Mouse (Mus musculus) embryonic facial prominence, embryonic 12.5 days (tissue): ENCODE measurements around the gene Poc1a. TPM values are rescaled to one million over a fixed set of nuclear protein-coding genes. Genes with fewer than 3 reads are reported as not detected.

Source experiments
- ATAC-seq: fragments of 200-750 bp; cut with Nextera tagmentation; 2 replicates; pipeline ENCODE4 v1.8.0; 2017; ENCODE audit not compliant: insufficient number of reproducible peaks, insufficient read depth, low FRiP score, low TSS enrichment
- H3K27ac ChIP-seq: fragments of 300-500 bp; sonication (generic); 2 replicates; pipeline ENCODE4 v1.5.1; 2016; ENCODE audit warnings: mild to moderate bottlenecking
- H3K27me3 ChIP-seq: fragments of 300-500 bp; sonication (generic); 2 replicates; pipeline ENCODE4 v1.6.1; 2016; ENCODE audit warnings: mild to moderate bottlenecking, moderate library complexity
- H3K36me3 ChIP-seq: fragments of 300-500 bp; sonication (generic); 2 replicates; pipeline ENCODE4 v1.6.1; 2016; ENCODE audit warnings: mild to moderate bottlenecking
- H3K4me1 ChIP-seq: fragments of 300-500 bp; sonication (generic); 2 replicates; pipeline ENCODE4 v1.6.1; 2016
- H3K4me2 ChIP-seq: fragments of 300-500 bp; sonication (generic); replicated peaks from 2 replicates; pipeline ENCODE4 v1.6.1; 2016; ENCODE audit warnings: mild to moderate bottlenecking, moderate library complexity
- H3K4me3 ChIP-seq: fragments of 300-500 bp; sonication (generic); 2 replicates; pipeline ENCODE4 v1.5.1; 2016; ENCODE audit warnings: mild to moderate bottlenecking
- H3K9ac ChIP-seq: fragments of 300-500 bp; sonication (generic); 2 replicates; pipeline ENCODE4 v1.6.1; 2016; ENCODE audit warnings: mild to moderate bottlenecking, moderate library complexity
- H3K9me3 ChIP-seq: fragments of 300-500 bp; sonication (generic); 2 replicates; pipeline ENCODE4 v1.6.1; 2016; ENCODE audit warnings: mild to moderate bottlenecking, moderate library complexity
- WGBS: fragments of 180-500 bp; shearing (Covaris S2); methylation state at CpG from one replicate; pipeline ENCODE4 v1.1.7; 2016; 5-methylcytosine and 5-hydroxymethylcytosine counted together
- polyA plus RNA-seq: library from polyadenylated mRNA; unstranded; fragments of >200 nt; fragmentation: Nextera tagmentation; extraction: Ambion mirVana; gene quantifications from 2 replicates; pipeline ENCODE4 v1.2.1, GENCODE M21; 2016

Gene Poc1a
- polyA plus RNA-seq, 1 experiment from 2014 or later, result 27.9 TPM

DNA sequence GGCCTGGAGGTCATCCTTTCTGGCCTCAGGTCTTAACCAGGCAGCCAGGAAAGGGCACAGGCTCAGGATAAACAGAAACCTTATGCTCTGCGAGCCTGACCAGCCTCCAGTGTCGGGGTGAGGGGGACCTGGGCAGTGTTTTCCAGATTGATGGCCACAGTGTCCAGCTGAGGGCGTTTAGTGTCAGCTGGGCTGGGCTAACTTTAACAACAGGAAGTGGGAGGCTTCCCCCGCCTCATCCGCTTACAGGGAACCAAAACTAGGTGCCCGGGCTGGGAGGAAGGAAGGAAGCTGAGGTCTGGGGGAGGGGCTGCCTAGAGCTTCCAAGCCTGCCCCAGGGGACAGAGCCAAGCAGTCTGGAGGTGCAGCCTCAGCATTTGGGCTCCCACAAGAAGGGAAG lies 90.9 kb downstream of the Poc1a start:
- H3K36me3 ChIP-seq, result peaks cover 52% of the 10 kb centered on the region
- peak overlapping the region; percentile 88 for H3K4me2 ChIP-seq
- peak overlapping the region; percentile 70 for H3K27ac ChIP-seq
- H3K4me1 ChIP-seq, result peaks cover 40% of the 10 kb centered on the region
- no peaks in the 10 kb centered on the region for H3K27me3 ChIP-seq
- ATAC-seq, result no peak
- peak overlapping the region; percentile 95 for H3K4me3 ChIP-seq
- 10% methylated on average over 6 of the region's 6 CpGs for WGBS
- peak overlapping the region; percentile 98 for H3K9ac ChIP-seq
- H3K9me3 ChIP-seq, result no peaks in the 10 kb centered on the region

DNA sequence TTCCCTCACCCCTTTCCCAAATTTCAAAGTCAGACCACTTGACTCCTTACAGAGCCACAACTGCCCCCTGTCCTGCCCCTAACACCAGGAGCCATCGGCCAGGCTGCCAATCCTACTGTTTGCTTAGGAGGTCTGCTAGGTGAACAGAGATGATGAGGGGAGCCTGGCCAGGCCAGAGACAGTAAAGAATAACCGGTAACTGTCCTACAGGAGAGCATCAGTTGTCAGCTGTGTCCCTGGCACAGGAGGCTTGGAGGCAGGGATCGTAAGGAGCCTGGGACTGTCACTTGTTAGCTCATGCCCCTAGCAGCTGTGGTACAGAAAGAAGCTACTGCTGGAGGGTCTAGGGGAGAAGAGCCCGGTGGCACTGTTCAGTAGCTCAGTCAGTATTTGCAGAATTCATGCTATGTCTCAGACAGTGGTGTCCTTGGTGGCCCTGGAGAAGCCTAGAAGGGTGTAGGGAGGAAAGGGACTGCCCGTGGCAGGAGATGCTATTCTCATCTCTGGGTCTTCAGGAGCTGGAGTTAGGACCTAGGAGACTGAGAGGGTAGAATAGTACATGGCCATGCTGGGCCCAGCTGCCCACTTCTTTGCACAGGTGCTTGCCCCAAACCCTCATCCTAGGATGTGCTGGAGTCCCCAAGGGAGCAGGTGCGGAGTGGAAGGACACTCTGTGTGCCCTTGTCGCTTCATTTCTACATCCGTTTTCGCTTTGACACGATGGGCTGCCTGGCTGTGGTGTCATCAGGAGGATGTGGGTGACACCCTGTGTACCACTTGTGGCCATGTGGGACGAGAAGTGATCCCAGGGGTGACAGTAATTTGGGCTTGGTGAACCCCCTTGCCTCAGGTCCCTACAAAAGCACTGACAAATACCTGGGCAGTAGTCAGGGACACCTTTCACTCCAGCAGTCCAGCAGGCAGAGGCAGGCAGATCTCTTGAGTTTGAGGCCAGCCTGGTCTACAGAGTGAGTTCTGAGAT lies 91.9 kb downstream of the Poc1a start:
- peaks cover 62% of the 10 kb centered on the region for H3K36me3 ChIP-seq
- peak overlapping the region; percentile 95 for H3K4me3 ChIP-seq
- H3K27me3 ChIP-seq, result no peaks in the 10 kb centered on the region
- H3K27ac ChIP-seq, result peak overlapping the region; percentile 70; the same call in 1 of the 2 replicates
- peak overlapping the region; percentile 88 for H3K4me2 ChIP-seq
- H3K9me3 ChIP-seq, result no peaks in the 10 kb centered on the region
- WGBS, result 85% methylated on average over 11 of the region's 11 CpGs
- ATAC-seq, result no peak
- H3K4me1 ChIP-seq, result peaks cover 38% of the 10 kb centered on the region
- H3K9ac ChIP-seq, result no peak overlapping the region; the same call in 1 of the 2 replicates

DNA sequence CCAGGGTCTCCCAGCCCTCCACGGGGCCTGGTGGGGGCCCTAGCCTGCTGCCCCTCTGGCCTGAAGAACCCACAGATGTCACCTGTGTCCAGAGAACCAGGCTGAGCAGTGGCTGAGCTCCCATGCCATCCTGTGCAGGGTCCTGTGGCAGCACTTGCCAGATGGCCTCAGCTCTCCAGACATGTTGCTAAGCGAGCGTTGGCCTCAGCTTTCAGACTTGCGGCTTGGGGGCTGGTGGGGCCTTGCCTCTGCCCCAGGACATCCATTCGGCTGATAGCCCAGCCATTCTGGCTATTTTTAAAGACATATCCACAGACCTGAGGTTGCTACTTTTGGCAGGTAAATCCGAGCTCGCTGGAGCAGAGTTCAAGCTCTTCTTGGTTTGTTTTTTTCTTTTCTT lies 93.1 kb downstream of the Poc1a start:
- H3K4me3 ChIP-seq, result no peak overlapping the region
- no peak for ATAC-seq
- no peak overlapping the region for H3K9ac ChIP-seq
- no peaks in the 10 kb centered on the region for H3K9me3 ChIP-seq
- peaks cover 38% of the 10 kb centered on the region for H3K4me1 ChIP-seq
- no peak overlapping the region for H3K27ac ChIP-seq
- no peaks in the 10 kb centered on the region for H3K27me3 ChIP-seq
- no peak overlapping the region for H3K4me2 ChIP-seq
- peaks cover 74% of the 10 kb centered on the region for H3K36me3 ChIP-seq
- WGBS, result 88% methylated on average over 7 of the region's 7 CpGs

DNA sequence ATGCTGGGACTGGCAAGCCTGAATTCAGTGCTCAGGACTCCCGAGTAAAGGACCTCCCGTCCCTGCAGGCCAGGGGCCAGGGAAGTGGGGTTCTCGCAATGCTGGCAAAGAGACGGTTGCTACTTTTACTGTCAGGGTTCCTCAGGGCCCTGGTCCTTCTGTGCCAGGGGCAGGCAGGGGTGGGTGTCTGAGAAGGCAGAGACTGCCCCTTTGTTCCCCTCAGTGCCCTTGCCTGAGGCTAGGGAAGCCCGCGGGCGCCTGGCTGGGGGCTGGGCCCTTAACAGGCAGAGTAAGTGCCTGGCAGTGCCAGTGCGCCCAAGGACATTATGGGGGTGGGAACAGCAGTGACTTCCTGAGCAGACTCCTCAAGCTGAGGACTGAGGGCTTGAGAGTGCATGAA lies 96.4 kb downstream of the Poc1a start:
- 85% methylated on average over 8 of the region's 8 CpGs for WGBS
- peaks cover 15% of the 10 kb centered on the region for H3K4me1 ChIP-seq
- no peak overlapping the region for H3K4me3 ChIP-seq
- no peak overlapping the region for H3K9ac ChIP-seq
- no peaks in the 10 kb centered on the region for H3K9me3 ChIP-seq
- H3K4me2 ChIP-seq, result no peak overlapping the region
- H3K27ac ChIP-seq, result peak overlapping the region; percentile 47; the same call in 1 of the 2 replicates
- ATAC-seq, result no peak
- H3K27me3 ChIP-seq, result no peaks in the 10 kb centered on the region
- H3K36me3 ChIP-seq, result peaks cover 57% of the 10 kb centered on the region

DNA sequence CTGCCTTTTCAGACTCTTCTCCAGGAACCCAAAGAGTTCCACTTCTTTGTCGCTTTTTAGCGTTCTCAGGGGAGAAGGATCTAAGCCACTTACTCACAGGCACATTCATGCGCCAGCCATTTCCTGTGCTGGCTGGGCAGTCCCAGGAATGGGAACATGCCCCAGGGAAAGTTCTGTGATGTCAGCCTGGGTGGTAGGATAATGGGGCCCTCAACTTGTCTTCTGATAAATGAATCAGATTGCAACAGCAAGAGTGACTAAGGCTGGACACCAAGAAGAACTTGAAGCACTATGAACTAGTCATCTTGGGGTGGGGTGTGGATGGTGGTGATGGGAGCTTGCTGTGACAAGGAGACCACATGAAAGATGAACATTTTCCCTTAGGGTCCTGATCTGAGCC lies 97.2 kb downstream of the Poc1a start:
- no peak overlapping the region for H3K4me3 ChIP-seq
- H3K36me3 ChIP-seq, result peaks cover 49% of the 10 kb centered on the region
- no peaks in the 10 kb centered on the region for H3K9me3 ChIP-seq
- H3K27ac ChIP-seq, result no peak overlapping the region
- H3K4me2 ChIP-seq, result no peak overlapping the region
- WGBS, result 65% methylated on average over 3 of the region's 3 CpGs
- peaks cover 9% of the 10 kb centered on the region for H3K4me1 ChIP-seq
- no peak overlapping the region for H3K9ac ChIP-seq
- ATAC-seq, result no peak
- H3K27me3 ChIP-seq, result no peaks in the 10 kb centered on the region

DNA sequence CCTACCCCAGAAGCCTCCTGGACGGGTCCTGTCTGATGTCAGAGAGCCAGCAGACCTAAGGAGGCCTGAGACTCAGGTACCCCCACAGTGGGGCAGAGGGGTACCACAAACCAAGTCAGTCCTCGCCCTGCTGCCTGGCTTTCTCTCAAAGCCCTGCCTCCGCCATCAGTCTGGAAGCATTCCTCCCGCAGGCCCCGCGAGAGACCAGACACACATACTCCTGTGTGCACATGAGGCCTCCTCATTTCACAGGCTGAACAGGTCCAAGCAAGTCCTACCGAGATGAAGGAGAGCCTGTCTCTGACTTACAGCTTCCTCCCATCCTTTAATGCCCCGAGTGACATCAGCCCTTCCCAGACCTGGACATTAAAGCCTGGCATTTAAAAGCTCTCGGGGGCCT lies 97.9 kb downstream of the Poc1a start:
- WGBS, result 67% methylated on average over 9 of the region's 9 CpGs
- Histone ChIP-seq H3K9ac (no peak overlapping the region), H3K27ac (peak overlapping the region; percentile 26; the same call in 1 of the 2 replicates), H3K36me3 (peaks cover 42% of the 10 kb centered on the region), H3K9me3 (no peaks in the 10 kb centered on the region), H3K4me3 (no peak overlapping the region), H3K4me1 (peaks cover 16% of the 10 kb centered on the region), H3K4me2 (no peak overlapping the region), H3K27me3 (no peaks in the 10 kb centered on the region)
- no peak for ATAC-seq

DNA sequence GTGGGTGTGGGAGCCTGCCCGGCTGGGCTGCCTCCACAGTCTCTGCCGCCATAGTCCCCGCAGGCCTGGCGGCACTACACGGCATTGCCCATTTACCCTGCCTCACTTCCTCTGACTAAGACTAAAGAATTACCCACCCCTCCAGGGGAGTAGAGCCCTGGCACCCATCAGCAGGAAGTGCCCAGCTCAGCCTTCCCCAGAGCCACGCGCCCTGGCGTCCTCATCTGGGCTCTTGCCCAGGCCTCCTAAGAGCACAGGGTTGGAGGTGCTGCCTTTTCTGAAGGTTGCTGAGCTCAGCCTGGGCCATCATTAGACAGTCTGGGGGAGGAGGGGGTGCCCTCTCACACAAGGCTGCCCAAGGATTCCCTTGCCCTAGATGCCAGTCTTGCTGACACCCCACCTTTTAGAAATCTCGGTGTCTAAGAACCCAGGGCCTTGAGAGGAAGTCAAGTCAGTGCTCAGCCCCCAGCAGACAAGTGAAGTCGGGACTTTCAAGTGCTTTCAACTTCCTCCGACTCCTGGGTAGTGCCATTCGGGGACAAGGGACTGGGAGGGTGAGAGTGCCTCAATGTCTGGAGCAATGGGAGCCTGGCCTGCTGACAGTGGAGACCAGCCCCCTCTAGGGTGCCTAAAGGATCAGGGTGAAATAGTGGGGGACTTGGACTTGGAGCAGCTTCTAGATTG lies 105.5 kb downstream of the Poc1a start:
- Histone ChIP-seq H3K36me3 (no peaks in the 10 kb centered on the region), H3K4me2 (no peak overlapping the region), H3K9ac (no peak overlapping the region), H3K4me1 (peaks cover 16% of the 10 kb centered on the region), H3K9me3 (no peaks in the 10 kb centered on the region), H3K27ac (no peak overlapping the region), H3K27me3 (no peaks in the 10 kb centered on the region), H3K4me3 (no peak overlapping the region)
- ATAC-seq, result no peak
- 89% methylated on average over 12 of the region's 12 CpGs for WGBS

DNA sequence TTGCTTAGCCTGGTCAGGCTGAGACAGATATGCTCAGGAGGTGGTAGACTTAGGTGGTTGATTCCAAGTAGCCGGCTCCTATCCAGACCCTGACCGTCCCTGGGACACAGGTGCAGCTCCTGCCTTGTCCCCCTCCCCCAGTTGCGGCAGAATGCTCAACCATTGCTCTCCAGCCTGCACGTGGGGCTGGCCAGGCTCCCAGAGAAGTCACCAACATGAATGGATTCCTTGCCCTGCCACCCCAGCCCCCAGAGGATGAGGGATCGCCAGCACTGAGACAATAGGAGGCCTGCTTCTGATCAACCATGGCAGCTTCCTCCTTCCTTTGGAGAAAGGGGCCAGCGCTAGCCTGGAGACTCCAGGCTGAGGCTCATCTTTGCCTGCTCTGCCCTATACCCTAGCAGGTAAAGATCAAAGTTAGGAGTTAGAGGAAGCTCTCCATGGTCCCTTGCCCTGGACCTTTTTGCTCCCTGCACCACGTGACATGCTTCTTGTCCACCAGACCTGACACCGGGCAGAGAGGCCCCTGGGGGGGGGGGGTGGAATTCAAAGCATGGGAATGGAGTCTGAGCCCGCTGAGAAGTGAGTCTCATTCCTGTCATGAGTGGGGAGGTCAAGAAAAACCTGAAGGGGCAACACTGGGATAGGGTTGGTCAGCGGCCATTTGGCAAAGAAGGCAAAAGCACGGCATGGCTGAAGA lies 112.1 kb downstream of the Poc1a start:
- Histone ChIP-seq H3K27ac (no peak overlapping the region), H3K4me1 (peaks cover 16% of the 10 kb centered on the region; the same call in 1 of the 2 replicates), H3K9ac (no peak overlapping the region), H3K9me3 (no peaks in the 10 kb centered on the region), H3K36me3 (no peaks in the 10 kb centered on the region), H3K4me3 (no peak overlapping the region), H3K4me2 (no peak overlapping the region), H3K27me3 (no peaks in the 10 kb centered on the region)
- 72% methylated on average over 11 of the region's 11 CpGs for WGBS
- no peak for ATAC-seq

DNA sequence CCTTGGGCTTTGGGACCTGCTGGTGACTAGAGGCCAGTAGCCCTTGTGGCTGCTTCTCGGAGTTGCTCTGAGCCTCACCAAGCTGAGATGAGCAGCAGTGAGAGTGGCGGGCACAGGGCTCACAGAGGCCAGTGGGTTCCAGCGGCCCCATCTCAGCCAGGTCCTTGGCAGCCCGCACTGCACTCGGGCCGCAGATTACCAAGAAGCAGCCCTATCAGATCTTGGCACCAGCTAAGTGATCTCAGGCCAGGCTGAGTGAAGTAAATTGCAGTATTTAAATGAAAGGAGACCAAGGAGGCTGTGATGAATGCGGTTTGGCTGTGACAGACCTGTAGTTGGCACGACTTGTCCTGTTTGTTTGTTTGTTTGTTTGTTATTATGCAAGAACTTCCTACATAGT lies 112.7 kb downstream of the Poc1a start:
- no peak for ATAC-seq

DNA sequence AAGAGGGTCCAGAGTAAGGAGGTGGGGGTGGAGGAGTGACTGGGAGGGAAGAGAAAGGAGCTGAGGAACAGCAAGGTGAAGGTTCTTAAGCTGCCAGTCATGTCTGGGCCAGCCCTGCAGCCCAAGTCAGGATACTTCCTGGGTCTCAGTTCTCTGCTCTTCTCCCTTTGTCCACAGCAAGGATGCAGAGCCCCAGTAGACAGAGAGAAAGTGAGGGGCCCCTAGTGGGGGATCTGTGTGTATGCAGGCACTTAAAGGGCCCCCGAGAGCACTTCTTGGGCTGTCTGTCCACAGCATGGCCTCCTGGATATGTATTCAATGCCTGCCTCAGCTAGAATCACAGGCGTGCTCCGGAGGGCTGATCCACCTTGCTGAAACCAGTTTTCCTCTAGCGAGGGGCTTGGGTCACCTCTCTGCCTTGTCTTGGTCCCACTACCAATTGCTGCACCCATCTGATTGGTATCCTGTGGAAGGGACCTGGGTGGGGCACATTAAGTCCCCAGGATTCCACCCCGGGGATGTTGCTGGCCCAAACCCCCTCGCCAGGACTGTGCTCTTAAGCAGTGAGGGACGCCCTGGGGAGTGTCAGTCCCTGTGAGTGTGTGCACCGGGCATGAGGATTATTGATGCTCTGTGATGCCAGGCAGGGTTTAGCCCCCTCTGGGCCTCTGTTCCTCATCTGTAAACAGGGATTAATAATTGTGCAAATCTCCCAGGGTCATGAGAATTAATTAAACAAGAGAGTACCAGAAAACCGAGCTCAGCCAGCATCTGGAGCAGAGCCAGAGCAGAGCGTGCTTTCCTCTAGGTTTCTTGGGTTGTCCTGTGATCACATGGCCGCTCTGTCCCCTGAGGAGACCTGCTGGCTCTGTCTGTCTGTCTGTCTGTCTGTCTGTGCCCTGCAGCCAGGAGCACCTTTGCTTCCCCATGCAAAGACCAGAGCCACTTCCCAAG lies 114.1 kb downstream of the Poc1a start:
- no peak overlapping the region for H3K4me2 ChIP-seq
- peaks cover 19% of the 10 kb centered on the region; the same call in 1 of the 2 replicates for H3K4me1 ChIP-seq
- H3K9me3 ChIP-seq, result no peaks in the 10 kb centered on the region
- 0 out of 2 replicates have a peak overlapping the region, but pooled peaks have one; percentile 23 for H3K27ac ChIP-seq
- no peak for ATAC-seq
- 53% methylated on average over 11 of the region's 11 CpGs for WGBS
- no peak overlapping the region for H3K9ac ChIP-seq
- H3K4me3 ChIP-seq, result no peak overlapping the region
- no peaks in the 10 kb centered on the region for H3K36me3 ChIP-seq
- no peaks in the 10 kb centered on the region for H3K27me3 ChIP-seq

More for the DNA sequence above, 112.7 kb downstream of the Poc1a start:
- Histone ChIP-seq H3K9me3 (no peaks in the 10 kb centered on the region), H3K27me3 (no peaks in the 10 kb centered on the region), H3K27ac (no peak overlapping the region), H3K4me1 (peaks cover 16% of the 10 kb centered on the region; the same call in 1 of the 2 replicates), H3K9ac (no peak overlapping the region), H3K4me2 (no peak overlapping the region), H3K4me3 (no peak overlapping the region), H3K36me3 (no peaks in the 10 kb centered on the region)
- WGBS, result 88% methylated on average over 8 of the region's 8 CpGs
